Mouse (Mus musculus) lung, postnatal 0 days (tissue): Measurements from ENCODE around the gene Cyren.

Source experiments
- CTCF ChIP-seq: IDR thresholded peaks from 2 replicates; pipeline ENCODE4 v1.5.1; 2016; ENCODE audit warnings: antibody characterized with exemption, mild to moderate bottlenecking
- EP300 ChIP-seq: IDR thresholded peaks from 2 replicates; pipeline ENCODE4 v1.6.1; 2016; ENCODE audit warnings: antibody characterized with exemption, mild to moderate bottlenecking, control low read depth

- TF ChIP-seq CTCF: no peak
- TF ChIP-seq EP300: no peak
Observed at GRCm38 (mm10) chr6:34870136-34870535, 7.7 kb downstream of the Cyren start.
